Mouse (Mus musculus) right cerebral cortex, adult 2 months (tissue): Measurements from ENCODE around the gene Atxn7l1.

ENCODE experiments used
- DNase-seq, 2 experiments: peaks; one replicate each; pipeline ENCODE4 v3.0.0; 2021 to 2022; ENCODE audit warnings: low spot score in 2 of 2

Gene Atxn7l1

GRCm38 (mm10) chr12:33272441-33272840 lies 124.9 kb downstream of the Atxn7l1 start:
- DNase-seq, result no peak

GRCm38 (mm10) chr12:33273147-33273546 lies 125.7 kb downstream of the Atxn7l1 start:
- no peak for DNase-seq

GRCm38 (mm10) chr12:33273668-33274067 lies 126.2 kb downstream of the Atxn7l1 start:
- peak; percentile 52 to 57 for DNase-seq

GRCm38 (mm10) chr12:33276028-33276427 lies 128.5 kb downstream of the Atxn7l1 start:
- no peak for DNase-seq

GRCm38 (mm10) chr12:33277427-33277826 lies 129.9 kb downstream of the Atxn7l1 start:
- DNase-seq, result no peak

GRCm38 (mm10) chr12:33279159-33279558 lies 131.7 kb downstream of the Atxn7l1 start:
- no peak for DNase-seq

- peak; percentile 46 to 48 for DNase-seq
These were observed 133.3 kb downstream of the Atxn7l1 start for GRCm38 (mm10) chr12:33280805-33281204.

GRCm38 (mm10) chr12:33284344-33284936 lies 136.9 kb downstream of the Atxn7l1 start:
- no peak for DNase-seq

- DNase-seq, result no peak
These were observed 137.9 kb downstream of the Atxn7l1 start for GRCm38 (mm10) chr12:33285354-33285753.

- DNase-seq, result no peak
These were observed 138.6 kb downstream of the Atxn7l1 start for GRCm38 (mm10) chr12:33285933-33286649.

- DNase-seq, result no peak
These were observed 140.2 kb downstream of the Atxn7l1 start for GRCm38 (mm10) chr12:33287686-33288085.

- no peak for DNase-seq
These were observed 141.3 kb downstream of the Atxn7l1 start for GRCm38 (mm10) chr12:33288746-33289145.

GRCm38 (mm10) chr12:33302070-33302469 lies 154.6 kb downstream of the Atxn7l1 start:
- peak; percentile 28 to 39 for DNase-seq

GRCm38 (mm10) chr12:33302523-33303383 lies 155.3 kb downstream of the Atxn7l1 start:
- peak; percentile 34 to 66 for DNase-seq

- no peak for DNase-seq
These were observed 155.9 kb downstream of the Atxn7l1 start for GRCm38 (mm10) chr12:33303384-33303770.

GRCm38 (mm10) chr12:33305106-33305505 lies 157.6 kb downstream of the Atxn7l1 start:
- no peak for DNase-seq

- no peak for DNase-seq
These were observed 159.0 kb downstream of the Atxn7l1 start for GRCm38 (mm10) chr12:33306476-33306875.

GRCm38 (mm10) chr12:33308668-33309067 lies 161.2 kb downstream of the Atxn7l1 start:
- no peak for DNase-seq

- DNase-seq, result peak; percentile 69 to 80
These were observed 166.6 kb downstream of the Atxn7l1 start for GRCm38 (mm10) chr12:33313828-33314671.

- DNase-seq, result no peak
These were observed 167.6 kb downstream of the Atxn7l1 start for GRCm38 (mm10) chr12:33314924-33315643.

GRCm38 (mm10) chr12:33315804-33316203 lies 168.3 kb downstream of the Atxn7l1 start:
- no peak for DNase-seq
